Mouse (Mus musculus) G1E-ER4 (cell line): ENCODE results near the gene Tspan18. TPM values are rescaled to one million over a fixed set of nuclear protein-coding genes. Genes with fewer than 3 reads are reported as not detected.

ENCODE experiments used
- GATA1 ChIP-seq: IDR thresholded peaks from one replicate; pipeline ENCODE4 v1.8.0; 2012; ENCODE audit warnings: low read length, inconsistent platforms
- polyA plus RNA-seq: library from polyadenylated mRNA; stranded (reverse); fragments of >175 nt; gene quantifications from 2 replicates; pipeline ENCODE4 v1.2.3, GENCODE M21; 2012

The Tspan18 gene
- polyA plus RNA-seq, 1 experiment, result 0.97 TPM

GRCm38 (mm10) chr2:93285842-93286241 lies 48.5 kb downstream of the Tspan18 start:
- no peak for TF ChIP-seq GATA1

DNA sequence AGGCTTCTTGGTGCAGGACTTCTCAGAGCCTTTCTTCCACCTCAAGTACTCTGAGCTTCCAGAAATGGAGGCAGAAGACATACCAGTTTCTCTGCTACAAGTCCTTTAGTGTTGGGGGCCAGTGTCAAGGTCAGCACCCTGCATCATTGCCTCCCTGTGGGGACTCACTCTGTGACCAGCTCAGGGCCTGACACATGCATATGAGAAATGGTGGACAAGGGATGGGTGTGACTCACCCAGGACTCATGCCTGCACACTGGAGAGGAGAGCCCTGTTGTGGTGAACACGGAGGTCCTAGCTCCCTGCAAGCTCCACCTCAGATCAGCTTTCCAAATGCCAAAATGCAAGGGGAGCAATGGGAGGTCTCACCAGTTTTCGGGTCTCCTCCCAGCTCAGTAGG lies 49.7 kb downstream of the Tspan18 start:
- no peak for TF ChIP-seq GATA1

- no peak for TF ChIP-seq GATA1
Observed at GRCm38 (mm10) chr2:93283481-93284293, 50.6 kb downstream of the Tspan18 start.

- TF ChIP-seq GATA1, result no peak
Observed at GRCm38 (mm10) chr2:93282636-93283035, 51.7 kb downstream of the Tspan18 start.

GRCm38 (mm10) chr2:93281466-93281865 lies 52.8 kb downstream of the Tspan18 start:
- no peak for TF ChIP-seq GATA1

GRCm38 (mm10) chr2:93280117-93280620 lies 54.1 kb downstream of the Tspan18 start:
- no peak for TF ChIP-seq GATA1

DNA sequence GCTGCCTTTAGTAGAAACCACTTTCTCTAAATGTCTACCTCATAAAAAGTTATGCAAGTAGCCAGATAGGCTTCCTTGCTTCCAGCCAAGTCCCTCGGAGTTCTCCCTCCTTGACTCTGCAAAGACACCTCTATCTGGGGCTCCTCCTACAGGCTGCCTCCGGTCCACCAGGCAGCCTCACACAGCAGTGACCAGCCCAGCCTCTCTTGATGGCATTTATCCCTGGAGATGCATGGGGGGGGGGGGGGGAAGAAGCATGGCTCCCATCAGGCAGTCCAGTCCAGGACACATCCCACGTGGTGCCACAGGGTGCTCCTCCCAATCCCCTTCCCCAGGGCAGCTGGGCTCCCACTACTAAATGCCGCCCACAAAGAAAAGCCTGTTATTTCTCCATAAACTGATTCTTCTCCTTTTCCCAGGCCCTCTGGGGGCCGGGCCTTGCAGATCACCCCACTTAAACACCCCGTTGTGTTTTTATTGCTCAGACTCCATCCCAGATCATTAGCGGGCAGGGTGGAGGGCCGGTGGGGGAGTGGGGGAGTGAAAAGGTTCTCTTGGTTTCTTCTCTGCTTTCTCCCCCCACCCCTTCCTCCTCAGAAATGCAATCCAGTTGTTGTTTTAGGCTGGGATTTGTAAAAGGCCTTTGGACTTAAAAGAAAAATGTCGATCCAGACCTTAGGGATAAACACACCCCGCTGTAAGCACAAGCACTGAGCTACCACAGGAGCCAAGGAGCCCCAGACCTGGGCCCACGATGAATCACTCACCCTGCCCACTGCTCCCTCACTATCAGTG lies 55.9 kb downstream of the Tspan18 start:
- TF ChIP-seq GATA1, result no peak

DNA sequence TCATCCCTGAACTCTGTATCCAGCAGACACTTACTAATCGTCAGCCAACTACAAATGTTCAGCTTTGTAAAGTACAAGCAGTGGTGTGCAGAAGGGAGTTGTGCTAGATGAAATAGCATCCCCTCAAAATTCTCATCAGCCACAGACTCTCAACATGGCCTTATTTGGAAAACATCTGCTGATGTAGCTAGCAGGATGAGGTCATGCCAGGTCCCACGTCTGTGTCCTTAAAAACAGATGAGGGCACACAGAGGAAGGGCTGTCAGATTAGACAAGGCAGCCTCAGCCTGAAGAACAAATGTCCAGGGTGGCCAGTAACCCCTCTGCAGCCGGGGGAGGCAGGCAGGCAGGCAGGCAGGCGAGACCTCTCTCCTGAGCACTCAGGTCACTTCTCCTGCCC lies 56.8 kb downstream of the Tspan18 start:
- no peak for TF ChIP-seq GATA1

DNA sequence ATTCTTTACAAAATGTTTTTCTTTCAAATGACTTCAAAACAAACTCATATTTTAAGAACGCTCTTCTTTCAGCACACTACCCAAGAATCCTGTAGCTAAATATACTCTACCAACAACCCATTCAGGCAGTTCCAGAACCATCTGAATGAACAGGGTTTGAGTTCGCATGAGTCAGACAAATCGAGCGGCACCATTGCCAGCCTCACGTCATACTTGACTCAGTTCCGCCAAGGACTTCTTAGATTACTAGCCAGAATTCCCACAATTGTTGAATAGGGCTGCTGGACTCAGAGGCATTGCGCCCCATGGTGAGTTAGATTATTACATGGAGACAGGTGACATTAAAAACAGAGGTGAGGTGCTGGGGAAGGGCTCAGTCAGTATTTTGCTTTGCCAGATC lies 58.3 kb downstream of the Tspan18 start:
- no peak for TF ChIP-seq GATA1

DNA sequence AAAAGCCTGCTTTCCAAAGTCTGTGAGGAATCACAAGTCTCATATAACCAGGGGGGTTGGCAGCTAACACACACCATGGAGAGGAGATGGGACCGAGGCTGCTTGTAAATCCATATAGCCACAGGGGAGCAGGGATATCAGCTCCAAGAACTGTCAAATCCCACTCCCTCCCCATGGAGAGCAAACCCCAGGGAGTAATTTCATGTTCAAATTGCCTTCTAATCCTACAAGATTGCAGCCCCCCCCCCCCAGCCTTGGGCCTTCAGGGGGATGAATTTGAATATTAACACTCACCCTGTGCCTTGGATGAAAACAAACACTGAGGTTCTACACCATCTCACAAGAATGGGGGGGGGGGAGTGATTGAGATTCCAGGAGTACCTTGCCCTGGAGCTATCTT lies 60.4 kb downstream of the Tspan18 start:
- no peak for TF ChIP-seq GATA1

- TF ChIP-seq GATA1, result no peak
Observed at GRCm38 (mm10) chr2:93270083-93270482, 64.2 kb downstream of the Tspan18 start.

- TF ChIP-seq GATA1, result no peak
Observed at GRCm38 (mm10) chr2:93269611-93270010, 64.7 kb downstream of the Tspan18 start.

- TF ChIP-seq GATA1, result no peak
Observed at GRCm38 (mm10) chr2:93268711-93269270, 65.5 kb downstream of the Tspan18 start.

DNA sequence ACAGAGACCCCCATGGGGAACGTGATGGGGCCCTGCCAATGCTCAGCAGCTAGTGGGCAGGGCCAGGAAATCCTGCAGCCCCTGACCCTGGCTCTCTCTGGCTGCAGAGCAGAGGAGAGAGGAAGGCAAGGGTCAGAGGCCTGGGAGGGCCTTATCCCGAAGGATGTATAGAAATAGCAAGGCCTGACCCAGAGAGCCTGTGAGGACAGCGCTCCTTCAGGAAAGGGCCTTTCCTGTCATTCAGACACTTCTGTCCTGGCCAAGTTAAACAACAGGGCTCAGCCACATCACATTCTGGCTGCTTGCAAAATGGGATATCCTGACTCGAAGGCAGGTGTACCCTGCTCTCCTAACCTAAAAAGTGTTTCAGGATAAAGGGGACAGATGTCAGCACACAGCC lies 66.5 kb downstream of the Tspan18 start:
- TF ChIP-seq GATA1, result no peak

DNA sequence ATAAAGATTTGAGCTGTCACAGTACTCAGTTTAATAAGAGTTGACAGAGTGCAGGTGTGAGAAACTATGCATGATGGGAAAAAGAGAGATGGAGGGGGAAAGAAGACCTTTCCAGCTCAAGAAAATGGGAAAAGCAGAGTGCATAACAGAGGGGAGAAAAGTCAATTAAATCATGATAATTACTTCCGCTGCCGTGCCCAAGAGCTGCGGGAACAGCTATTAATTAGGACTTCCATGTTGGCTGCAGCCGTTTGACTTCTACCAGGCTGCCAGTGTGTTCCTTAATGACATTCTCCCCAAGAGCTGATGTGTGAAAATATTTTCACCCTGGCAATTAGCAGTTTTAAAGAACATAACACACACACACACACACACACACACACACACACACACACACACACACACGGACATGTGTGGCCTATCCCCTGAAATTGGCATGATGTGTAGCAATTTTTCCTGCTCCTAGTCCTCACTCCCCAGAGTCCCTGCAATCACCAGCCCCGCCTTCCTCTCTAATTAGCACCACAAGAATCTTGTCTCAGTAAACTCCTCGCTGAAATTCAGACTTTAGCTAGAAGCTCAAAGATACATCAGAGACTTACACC lies 67.6 kb downstream of the Tspan18 start:
- TF ChIP-seq GATA1, result no peak
